Mouse (Mus musculus) lung, postnatal 36 days (tissue): ENCODE measurements at regions not wholly inside any gene's neighbourhood (a gene's known extent, or its start where the extent isn't known, plus 50 kb on each side); places are given as distances from the start of the nearest gene placed in this dataset.

Experiments
- DNase-seq: peaks from one replicate; pipeline ENCODE4 v3.0.0; 2022; ENCODE audit warnings: mixed read lengths

GRCm38 (mm10) chr9:35328503-35328902 lies 60.8 kb downstream of the Rpusd4 start:
- DNase-seq, result no peak

DNA sequence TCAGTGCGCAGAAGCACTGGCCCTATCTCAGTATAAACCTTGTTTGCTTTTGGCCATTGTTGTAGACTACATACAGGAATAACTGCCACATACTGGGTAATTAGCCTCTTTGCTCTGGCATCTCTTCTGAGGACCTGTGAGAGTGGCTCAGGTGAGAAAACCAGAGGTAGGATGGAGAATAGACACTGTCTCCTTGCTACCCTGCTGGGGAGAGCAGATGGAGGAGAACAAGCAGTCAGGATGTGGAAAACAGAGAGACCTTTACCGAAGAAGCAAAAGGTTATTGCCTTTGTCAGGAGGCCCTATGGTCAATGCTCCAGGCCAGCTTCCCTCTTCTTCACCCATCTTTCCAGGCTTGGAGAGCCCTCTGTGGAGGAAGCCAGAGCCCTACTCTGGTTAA lies 62.7 kb downstream of the Rpusd4 start:
- no peak for DNase-seq

GRCm38 (mm10) chr9:35331241-35331680 lies 63.6 kb downstream of the Rpusd4 start:
- DNase-seq, result no peak

- DNase-seq, result no peak
Observed at GRCm38 (mm10) chr9:35332688-35333630, 65.3 kb downstream of the Rpusd4 start.

- DNase-seq, result no peak
Observed at GRCm38 (mm10) chr9:35333631-35334005, 66.0 kb downstream of the Rpusd4 start.

GRCm38 (mm10) chr9:35334536-35334935 lies 66.9 kb downstream of the Rpusd4 start:
- DNase-seq, result no peak

- DNase-seq, result no peak
Observed at GRCm38 (mm10) chr9:35335181-35335580, 67.5 kb downstream of the Rpusd4 start.

- peak; percentile 47 for DNase-seq
Observed at GRCm38 (mm10) chr9:35335888-35336700, 68.4 kb downstream of the Rpusd4 start.

DNA sequence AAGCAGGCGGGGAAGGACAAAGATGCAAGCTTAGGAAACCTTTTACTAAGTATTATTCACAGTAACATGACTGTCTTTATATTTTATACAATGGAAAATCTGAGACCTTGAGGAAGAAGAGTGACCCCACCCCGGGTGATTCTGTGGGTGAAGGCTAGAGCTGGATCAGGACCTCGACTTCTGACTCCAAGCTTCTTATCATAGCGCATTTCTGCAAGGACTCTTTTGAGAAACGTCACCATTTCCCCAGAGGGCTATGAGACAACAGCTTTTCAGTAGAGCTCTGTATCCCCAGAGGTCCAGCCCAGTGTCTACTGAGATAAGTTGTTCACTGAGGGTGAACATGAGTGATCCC lies 69.0 kb downstream of the Rpusd4 start:
- no peak for DNase-seq

DNA sequence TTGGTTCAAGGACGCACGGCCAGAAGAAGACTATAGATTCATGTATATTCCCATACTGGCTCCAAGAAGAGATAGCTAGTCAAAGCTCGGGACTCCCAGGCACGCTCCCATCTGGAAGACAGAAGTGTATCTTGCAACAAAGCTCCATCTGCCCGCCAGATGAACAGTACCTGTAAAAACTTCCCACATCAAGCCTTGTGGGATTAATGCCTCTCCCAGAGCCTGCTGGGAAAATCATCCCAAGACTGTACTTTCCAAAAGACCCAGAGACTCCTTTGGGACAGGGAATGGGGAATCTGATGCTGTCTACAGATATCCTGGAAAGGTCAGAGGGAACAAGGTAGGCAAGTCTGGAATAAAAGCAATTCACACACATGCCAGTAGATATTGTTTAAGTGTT lies 71.2 kb downstream of the Rpusd4 start:
- no peak for DNase-seq

DNA sequence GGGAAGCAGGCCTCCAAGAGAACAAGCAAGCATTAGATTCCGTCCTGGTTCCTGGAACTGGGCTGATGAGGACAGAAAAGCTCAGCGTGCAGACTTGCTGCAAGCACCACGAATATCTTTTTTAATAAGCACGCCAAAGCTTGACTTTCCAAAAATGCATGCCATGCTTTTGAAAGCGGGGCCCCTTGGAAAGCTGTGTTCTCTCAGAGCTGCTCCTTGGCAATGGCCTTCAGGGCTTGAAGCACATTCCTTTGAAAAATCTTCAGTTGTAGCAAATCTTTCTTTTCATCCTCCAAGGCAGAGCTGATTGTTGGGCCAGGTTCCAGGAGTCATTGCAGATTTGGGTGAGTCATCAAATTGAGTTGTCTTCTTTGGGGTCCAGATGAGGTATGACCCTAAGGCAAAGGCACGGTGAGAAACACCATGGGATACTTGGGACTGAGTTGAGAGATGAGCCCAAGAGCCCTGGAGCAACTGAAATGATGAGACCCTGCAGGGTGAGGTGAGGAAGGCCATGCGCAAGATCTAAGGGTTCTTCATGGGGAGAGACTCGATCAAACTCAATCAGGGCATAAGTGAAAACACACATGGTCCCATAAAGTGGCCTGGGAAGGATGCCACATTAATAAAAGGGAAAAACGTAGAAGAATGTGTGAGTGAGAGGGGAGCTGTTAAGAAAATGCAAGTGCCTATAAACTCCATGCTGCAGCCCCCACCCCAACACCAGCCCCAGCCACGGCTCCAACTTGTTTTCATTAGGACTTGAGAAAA lies 72.0 kb downstream of the Rpusd4 start:
- DNase-seq, result peak; percentile 31

- DNase-seq, result no peak
Observed at GRCm38 (mm10) chr9:35340263-35340573, 72.6 kb downstream of the Rpusd4 start.

DNA sequence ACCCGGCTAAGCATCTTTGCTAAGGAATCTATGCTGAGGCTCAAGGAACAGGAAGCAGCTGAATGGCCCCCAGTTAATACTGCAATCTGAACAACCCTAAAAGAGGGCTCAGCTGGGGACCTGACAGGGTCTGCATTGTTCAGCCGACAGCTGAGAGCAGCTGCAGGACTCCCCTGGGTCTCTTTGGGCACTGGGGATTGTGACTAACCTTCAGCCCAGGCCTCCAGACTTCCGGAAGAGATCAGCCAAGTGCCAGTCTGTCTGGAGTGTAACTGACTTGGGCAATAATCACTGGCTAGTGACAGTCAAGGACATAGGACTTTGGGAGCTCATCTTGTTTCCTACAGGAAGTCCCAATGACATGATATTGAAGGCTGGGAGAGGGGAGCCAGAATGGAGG lies 73.1 kb downstream of the Rpusd4 start:
- no peak for DNase-seq

GRCm38 (mm10) chr9:35341386-35341785 lies 73.7 kb downstream of the Rpusd4 start:
- no peak for DNase-seq

DNA sequence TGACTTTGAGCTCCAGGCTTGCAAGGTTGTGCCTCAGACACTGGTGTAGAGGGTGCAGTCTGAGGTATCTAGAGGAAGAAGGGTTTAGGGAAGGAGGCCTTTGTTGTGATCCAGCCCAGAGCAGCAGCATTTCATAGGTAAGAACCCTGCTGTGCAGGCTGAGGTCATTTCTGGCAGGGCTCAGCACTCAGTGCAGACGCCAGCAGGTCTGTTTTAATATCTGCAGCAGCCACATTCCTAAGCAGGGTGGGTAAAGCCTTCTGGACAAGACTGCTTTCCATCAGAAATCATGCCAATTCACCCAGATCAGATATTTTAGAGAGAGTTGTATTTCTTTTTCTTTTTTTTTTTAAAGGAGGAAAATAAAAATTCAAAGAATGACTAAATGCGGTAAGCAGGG lies 74.8 kb downstream of the Rpusd4 start:
- DNase-seq, result peak; percentile 66

GRCm38 (mm10) chr9:35343336-35343735 lies 75.7 kb downstream of the Rpusd4 start:
- DNase-seq, result no peak

GRCm38 (mm10) chr9:35344374-35344773 lies 76.6 kb upstream of the Cdon start:
- no peak for DNase-seq

- no peak for DNase-seq
Observed at GRCm38 (mm10) chr9:35346378-35346777, 74.5 kb upstream of the Cdon start.

DNA sequence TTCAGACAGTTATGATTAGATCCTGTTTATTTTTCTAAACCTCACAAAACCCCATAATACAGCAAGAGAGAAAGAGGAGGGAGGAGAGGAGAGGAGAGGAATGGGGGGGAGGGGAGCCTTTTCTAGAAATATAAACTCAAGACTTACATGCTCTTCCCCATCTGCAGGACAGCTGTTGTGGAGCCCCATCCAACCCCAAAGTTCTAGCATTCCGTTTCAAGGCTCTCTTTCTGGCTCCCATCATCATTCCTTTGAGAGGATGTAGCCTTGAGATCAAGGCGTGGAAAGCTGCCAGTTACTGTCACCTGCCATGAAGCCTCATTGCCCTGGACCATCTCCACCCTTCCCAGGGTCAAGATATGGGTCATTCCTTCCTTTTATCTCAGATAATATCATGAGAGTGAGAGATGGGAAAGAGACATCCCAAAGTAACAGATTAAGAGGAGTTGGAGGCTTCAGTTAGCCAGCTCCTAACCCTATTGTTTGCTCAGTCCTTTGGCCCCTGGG lies 70.8 kb upstream of the Cdon start:
- no peak for DNase-seq

DNA sequence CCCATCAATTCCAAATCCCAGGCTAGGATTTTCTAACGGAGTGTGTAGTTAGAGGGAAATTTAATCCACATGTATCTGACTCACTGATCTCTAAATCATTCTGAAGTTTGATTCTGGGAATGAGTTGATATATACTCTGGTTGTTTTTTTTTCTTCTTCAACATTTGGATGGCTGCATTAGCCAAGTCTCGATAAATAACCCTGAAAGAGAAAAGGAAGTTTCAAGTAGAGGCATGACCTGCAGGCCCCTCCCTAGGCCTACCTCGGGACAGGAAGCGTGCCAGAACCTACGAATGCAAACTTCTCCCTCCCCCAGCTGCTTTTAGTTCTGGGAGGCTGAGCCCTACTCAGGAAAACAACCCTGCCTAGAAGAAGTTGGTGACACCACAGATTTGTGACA lies 69.4 kb upstream of the Cdon start:
- no peak for DNase-seq

DNA sequence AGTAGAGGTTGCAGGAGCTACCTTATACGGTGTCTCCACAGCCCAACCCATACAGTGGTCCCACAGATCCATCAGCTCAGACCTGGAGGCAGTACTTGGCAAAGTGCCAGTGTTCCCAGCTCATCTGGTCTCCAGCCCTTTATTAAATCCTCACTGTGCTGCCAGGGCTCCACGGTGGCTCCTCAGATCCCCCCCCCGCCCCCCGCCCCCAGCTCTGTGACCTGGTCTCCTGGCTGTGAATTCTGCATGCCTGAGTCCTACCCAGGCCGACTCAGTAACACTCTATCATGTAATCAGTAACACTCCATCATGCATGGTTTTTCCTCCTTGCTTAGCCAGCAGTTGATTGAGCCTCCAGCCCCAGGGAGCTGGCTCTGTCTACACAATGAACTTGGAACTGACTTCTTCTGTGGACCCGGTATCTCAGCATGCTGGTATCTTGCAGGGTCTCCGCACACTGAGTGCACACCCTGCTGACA lies 66.2 kb upstream of the Cdon start:
- no peak for DNase-seq

GRCm38 (mm10) chr9:35359699-35360098 lies 61.2 kb upstream of the Cdon start:
- peak; percentile 72 for DNase-seq
